Mouse (Mus musculus) urinary bladder, postnatal 25 days (tissue): Measurements from ENCODE around the gene Sorcs1.

ENCODE experiments used
- DNase-seq: peaks from one replicate; pipeline ENCODE4 v3.0.0; 2022; ENCODE audit warnings: low spot score

Sorcs1 gene

GRCm38 (mm10) chr19:50566306-50566705 lies 112.1 kb downstream of the Sorcs1 start:
- DNase-seq, result no peak

- no peak for DNase-seq
These were observed 119.7 kb downstream of the Sorcs1 start for GRCm38 (mm10) chr19:50558771-50559170.

- DNase-seq, result no peak
These were observed 144.4 kb downstream of the Sorcs1 start for GRCm38 (mm10) chr19:50534031-50534430.

- no peak for DNase-seq
These were observed 150.6 kb downstream of the Sorcs1 start for GRCm38 (mm10) chr19:50527835-50528234.

- DNase-seq, result no peak
These were observed 152.4 kb downstream of the Sorcs1 start for GRCm38 (mm10) chr19:50526094-50526493.

- no peak for DNase-seq
These were observed 156.5 kb downstream of the Sorcs1 start for GRCm38 (mm10) chr19:50521943-50522342.

GRCm38 (mm10) chr19:50515059-50515673 lies 163.3 kb downstream of the Sorcs1 start:
- DNase-seq, result no peak

GRCm38 (mm10) chr19:50514309-50514830 lies 164.1 kb downstream of the Sorcs1 start:
- DNase-seq, result no peak

- DNase-seq, result no peak
These were observed 175.6 kb downstream of the Sorcs1 start for GRCm38 (mm10) chr19:50502816-50503215.

- DNase-seq, result no peak
These were observed 187.3 kb downstream of the Sorcs1 start for GRCm38 (mm10) chr19:50491121-50491520.

GRCm38 (mm10) chr19:50490721-50491120 lies 187.7 kb downstream of the Sorcs1 start:
- DNase-seq, result no peak

GRCm38 (mm10) chr19:50489786-50490185 lies 188.7 kb downstream of the Sorcs1 start:
- no peak for DNase-seq

GRCm38 (mm10) chr19:50488421-50488820 lies 190.0 kb downstream of the Sorcs1 start:
- DNase-seq, result no peak

- peak; percentile 41 for DNase-seq
These were observed 190.7 kb downstream of the Sorcs1 start for GRCm38 (mm10) chr19:50487768-50488167.

GRCm38 (mm10) chr19:50486345-50486744 lies 192.1 kb downstream of the Sorcs1 start:
- DNase-seq, result no peak

GRCm38 (mm10) chr19:50476774-50477173 lies 201.7 kb downstream of the Sorcs1 start:
- DNase-seq, result no peak

GRCm38 (mm10) chr19:50468592-50468991 lies 209.9 kb downstream of the Sorcs1 start:
- DNase-seq, result no peak

GRCm38 (mm10) chr19:50464811-50465210 lies 213.6 kb downstream of the Sorcs1 start:
- DNase-seq, result no peak

- no peak for DNase-seq
These were observed 219.9 kb downstream of the Sorcs1 start for GRCm38 (mm10) chr19:50458581-50458980.

- DNase-seq, result no peak
These were observed 221.1 kb downstream of the Sorcs1 start for GRCm38 (mm10) chr19:50457275-50457892.

- no peak for DNase-seq
These were observed 237.3 kb downstream of the Sorcs1 start for GRCm38 (mm10) chr19:50441099-50441498.

GRCm38 (mm10) chr19:50440246-50440910 lies 238.1 kb downstream of the Sorcs1 start:
- DNase-seq, result no peak

GRCm38 (mm10) chr19:50439464-50439881 lies 239.0 kb downstream of the Sorcs1 start:
- DNase-seq, result no peak
